Mouse (Mus musculus) lung, adult 2 months (tissue): ENCODE data around the gene Hmg20a. TPM values are rescaled to one million over a fixed set of nuclear protein-coding genes. Genes with fewer than 3 reads are reported as not detected.

Source experiments
- DNase-seq: peaks from one replicate; pipeline ENCODE4 v3.0.0; 2022
- H3K4me1 ChIP-seq: fragments of 200-500 bp; 2 replicates; pipeline ENCODE4 v1.6.1; 2011; ENCODE audit warnings: low read length; ENCODE audit not compliant: control insufficient read depth, insufficient read depth
- H3K4me3 ChIP-seq: fragments of 200-500 bp; replicated peaks from 2 replicates; pipeline ENCODE3; 2011; ENCODE audit warnings: low read depth, mild to moderate bottlenecking, control low read depth, low read length; ENCODE audit errors: extremely low read depth
- CTCF ChIP-seq: fragments of 200-500 bp; IDR thresholded peaks from 2 replicates; pipeline ENCODE4 v1.5.1; 2011; ENCODE audit warnings: mild to moderate bottlenecking, low read length, control low read depth; ENCODE audit not compliant: insufficient read depth
- POLR2A ChIP-seq: fragments of 200-500 bp; IDR thresholded peaks from 2 replicates; pipeline ENCODE4 v1.6.1; 2011; ENCODE audit warnings: low read depth, mild to moderate bottlenecking, control low read depth, low read length, borderline replicate concordance; ENCODE audit errors: extremely low read depth
- WGBS: fragments of 180-500 bp; shearing (Covaris S2); methylation state at CpG from one replicate; pipeline ENCODE4 v1.1.7; 2018; 5-methylcytosine and 5-hydroxymethylcytosine counted together
- polyA plus RNA-seq: library from polyadenylated mRNA; depleted of rRNA; stranded (reverse); fragments of >200 nt; gene quantifications from 2 replicates; pipeline ENCODE4 v1.2.3, GENCODE M21; 2012

Gene Hmg20a
- polyA plus RNA-seq, 1 experiment: 29.4 TPM

GRCm38 (mm10) chr9:56469656-56470055, 51.2 kb downstream of the Hmg20a start:
- WGBS: 51% methylated on average over 2 of the region's 2 CpGs
- no peak for TF ChIP-seq CTCF
- Histone ChIP-seq H3K4me1 (peaks cover 24% of the 10 kb centered on the region), H3K4me3 (no peak overlapping the region)
- no peak for DNase-seq

- 32% methylated on average over 7 of the region's 7 CpGs for WGBS
- DNase-seq: no peak
- Histone ChIP-seq H3K4me3 (no peak overlapping the region), H3K4me1 (peaks cover 18% of the 10 kb centered on the region)
- TF ChIP-seq CTCF (no peak), POLR2A (no peak)
These were observed 51.9 kb downstream of the Hmg20a start for GRCm38 (mm10) chr9:56470291-56470690.

- Histone ChIP-seq H3K4me1 (no peaks in the 10 kb centered on the region; the same call in 1 of the 2 replicates), H3K4me3 (no peak overlapping the region)
- TF ChIP-seq POLR2A (no peak), CTCF (no peak)
- 81% methylated on average over 5 of the region's 5 CpGs for WGBS
- DNase-seq: no peak
These were observed 60.7 kb downstream of the Hmg20a start for GRCm38 (mm10) chr9:56478975-56479647.

- 87% methylated on average over 4 of the region's 4 CpGs for WGBS
- H3K4me1 ChIP-seq: no peaks in the 10 kb centered on the region; the same call in 1 of the 2 replicates
- TF ChIP-seq POLR2A (no peak), CTCF (no peak)
- no peak overlapping the region for H3K4me3 ChIP-seq
- DNase-seq: no peak
These were observed 64.2 kb downstream of the Hmg20a start for GRCm38 (mm10) chr9:56482623-56483022.

- Histone ChIP-seq H3K4me1 (no peaks in the 10 kb centered on the region), H3K4me3 (no peak overlapping the region)
- 96% methylated on average over 1 of the region's 1 CpGs for WGBS
- DNase-seq: no peak
- TF ChIP-seq POLR2A (no peak), CTCF (no peak)
These were observed 67.0 kb downstream of the Hmg20a start for GRCm38 (mm10) chr9:56485423-56485822.

- WGBS: 77% methylated on average over 3 of the region's 3 CpGs
- H3K4me3 ChIP-seq: no peak overlapping the region
- no peak for DNase-seq
- no peaks in the 10 kb centered on the region for H3K4me1 ChIP-seq
- TF ChIP-seq CTCF: no peak
- TF ChIP-seq POLR2A: no peak
These were observed 67.7 kb downstream of the Hmg20a start for GRCm38 (mm10) chr9:56486158-56486557.

- Histone ChIP-seq H3K4me1 (no peaks in the 10 kb centered on the region), H3K4me3 (no peak overlapping the region)
- 93% methylated on average over 3 of the region's 3 CpGs for WGBS
- DNase-seq: no peak
- TF ChIP-seq POLR2A (no peak), CTCF (no peak)
These were observed 69.2 kb downstream of the Hmg20a start for GRCm38 (mm10) chr9:56487651-56488050.

GRCm38 (mm10) chr9:56492391-56492790, 74.0 kb downstream of the Hmg20a start:
- Histone ChIP-seq H3K4me3 (no peak overlapping the region), H3K4me1 (peaks cover 3% of the 10 kb centered on the region)
- no peak for TF ChIP-seq POLR2A
- WGBS: 87% methylated on average over 3 of the region's 3 CpGs
- DNase-seq: no peak

GRCm38 (mm10) chr9:56492916-56493315, 74.5 kb downstream of the Hmg20a start:
- Histone ChIP-seq H3K4me1 (peaks cover 6% of the 10 kb centered on the region), H3K4me3 (no peak overlapping the region)
- WGBS: 20% methylated on average over 1 of the region's 1 CpGs
- no peak for TF ChIP-seq POLR2A
- TF ChIP-seq CTCF: no peak
- no peak for DNase-seq

GRCm38 (mm10) chr9:56495088-56495487, 76.7 kb downstream of the Hmg20a start:
- WGBS: 75% methylated on average over 7 of the region's 7 CpGs
- no peak for DNase-seq
- no peak for TF ChIP-seq POLR2A
- no peak for TF ChIP-seq CTCF
- peaks cover 12% of the 10 kb centered on the region for H3K4me1 ChIP-seq
- H3K4me3 ChIP-seq: no peak overlapping the region

- H3K4me1 ChIP-seq: peaks cover 12% of the 10 kb centered on the region
- no peak for DNase-seq
- TF ChIP-seq POLR2A (no peak), CTCF (no peak)
- H3K4me3 ChIP-seq: no peak overlapping the region
- WGBS: 48% methylated on average over 5 of the region's 5 CpGs
These were observed 77.4 kb downstream of the Hmg20a start for GRCm38 (mm10) chr9:56495795-56496232.

- WGBS: 75% methylated on average over 5 of the region's 5 CpGs
- Histone ChIP-seq H3K4me1 (peaks cover 16% of the 10 kb centered on the region), H3K4me3 (no peak overlapping the region)
- no peak for TF ChIP-seq POLR2A
- no peak for DNase-seq
These were observed 78.2 kb downstream of the Hmg20a start for GRCm38 (mm10) chr9:56496567-56496966.
